Mouse (Mus musculus) monocyte, adult 5-6 weeks (primary cell): Measurements from ENCODE around the gene Ccdc96. TPM values are rescaled to one million over a fixed set of nuclear protein-coding genes. Genes with fewer than 3 reads are reported as not detected.

Experiments used
- ATAC-seq: fragments of 153-309, 156-312 bp; replicated peaks from 2 replicates; pipeline ENCODE4 v1.8.0; 2017; ENCODE audit warnings: mild to moderate bottlenecking; ENCODE audit not compliant: low TSS enrichment, insufficient number of reproducible peaks, severe bottlenecking, poor library complexity, low FRiP score
- total RNA-seq: library from RNA; stranded (forward); fragments of 200-1000, 200-491, 200-594 nt; gene quantifications from 3 replicates; pipeline ENCODE4 v1.2.3, GENCODE M21; 2017

Ccdc96 gene
- total RNA-seq, 1 experiment from 2014 or later: not detected

DNA sequence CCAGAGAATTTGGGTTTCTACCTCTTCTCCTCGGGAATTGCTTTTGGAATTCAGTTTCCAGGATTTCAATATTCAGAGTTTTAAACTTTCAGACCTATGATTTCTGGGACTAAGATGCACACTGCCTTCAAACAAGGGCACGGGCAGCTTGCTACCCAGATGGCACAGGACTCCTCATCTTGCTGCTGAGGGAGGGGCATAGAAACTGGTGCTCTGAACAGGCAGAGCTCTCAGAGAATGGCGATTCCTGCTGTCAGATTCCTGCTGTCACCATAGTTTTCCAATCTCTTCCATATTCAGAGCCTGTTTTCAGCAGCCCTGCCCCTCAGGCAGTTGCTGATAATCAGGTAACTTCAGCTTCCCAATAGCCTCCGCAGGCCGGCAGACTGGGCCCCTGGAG, 31.2 kb downstream of the Ccdc96 start:
- no peak for ATAC-seq

DNA sequence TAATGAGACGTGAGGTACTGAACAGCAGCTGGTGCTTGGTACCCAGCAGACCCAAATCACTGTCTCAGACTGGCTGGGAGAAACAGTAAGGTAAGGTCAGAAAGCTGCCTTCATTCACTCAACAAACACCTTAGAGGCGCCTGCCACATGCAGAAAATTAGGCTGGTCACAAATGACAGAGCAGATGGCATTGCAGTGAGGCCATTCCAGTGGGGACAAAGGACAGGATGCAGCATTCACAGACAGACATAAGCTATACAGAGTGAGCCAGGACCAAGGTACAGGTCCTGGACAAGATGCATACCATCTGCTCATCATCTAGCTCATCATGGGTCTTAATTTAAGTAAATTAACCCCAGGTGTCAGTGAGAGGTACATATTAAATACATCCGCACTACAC, 33.2 kb downstream of the Ccdc96 start:
- no peak for ATAC-seq

DNA sequence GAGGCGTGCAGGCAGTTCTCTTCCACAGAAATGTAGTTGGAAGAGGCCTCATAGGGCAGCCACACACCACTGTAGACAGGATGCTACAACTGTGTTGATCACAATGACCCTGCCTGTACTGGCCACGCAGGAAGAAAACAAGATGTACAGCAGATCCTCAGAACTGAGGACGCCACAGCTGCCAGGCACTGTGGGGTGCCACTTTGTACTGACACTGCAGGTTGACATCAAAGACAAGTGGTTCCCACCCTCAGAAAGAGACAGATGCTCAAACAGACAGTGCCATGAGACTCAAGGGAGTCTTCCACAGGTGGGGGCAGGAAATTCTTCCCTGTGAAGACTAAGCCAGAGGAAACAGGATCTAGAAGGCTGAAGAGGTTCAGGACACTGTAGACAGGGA, 35.4 kb downstream of the Ccdc96 start:
- no peak for ATAC-seq

DNA sequence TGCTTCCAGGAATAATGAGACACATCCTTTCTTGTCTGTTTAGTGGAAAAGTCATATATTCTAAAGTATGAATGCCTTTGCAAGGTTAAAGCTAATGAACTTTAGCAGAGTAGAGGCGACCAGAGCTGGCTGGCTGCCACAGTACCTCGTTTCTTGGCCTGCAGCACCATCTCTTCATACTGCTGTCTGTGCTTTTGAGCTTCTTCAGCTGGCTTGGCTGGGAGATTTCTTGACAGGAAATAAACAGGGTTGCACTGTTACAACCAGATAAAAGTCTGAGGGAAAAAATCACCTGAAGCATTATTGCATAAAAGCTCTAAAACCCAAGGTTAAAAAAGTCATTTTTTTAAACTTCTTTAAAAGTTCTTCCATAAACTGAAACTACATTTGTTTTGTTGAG, 38.4 kb downstream of the Ccdc96 start:
- ATAC-seq: no peak

DNA sequence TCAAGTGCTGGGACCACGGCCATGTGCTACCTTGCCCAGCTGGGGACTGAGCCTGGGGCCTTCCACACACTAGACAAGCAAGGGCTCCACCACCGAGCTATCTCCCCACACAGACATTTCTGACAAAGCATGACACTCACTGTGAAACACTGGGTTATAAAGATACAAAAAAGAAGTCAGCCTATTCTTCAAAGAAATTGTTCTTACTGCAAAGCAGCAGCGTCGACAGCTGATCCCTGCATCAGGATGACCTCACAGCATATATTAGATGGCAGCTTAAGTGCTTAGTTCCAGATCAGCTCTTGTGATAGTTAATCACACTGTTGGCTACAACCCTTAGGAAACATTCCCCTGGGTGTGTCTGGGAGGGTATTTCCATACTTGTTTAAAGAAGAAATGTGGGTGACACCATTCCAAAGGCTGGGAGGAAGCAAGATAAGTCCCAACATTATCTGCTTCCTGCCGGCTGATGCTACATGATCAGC, 38.9 kb downstream of the Ccdc96 start:
- no peak for ATAC-seq

DNA sequence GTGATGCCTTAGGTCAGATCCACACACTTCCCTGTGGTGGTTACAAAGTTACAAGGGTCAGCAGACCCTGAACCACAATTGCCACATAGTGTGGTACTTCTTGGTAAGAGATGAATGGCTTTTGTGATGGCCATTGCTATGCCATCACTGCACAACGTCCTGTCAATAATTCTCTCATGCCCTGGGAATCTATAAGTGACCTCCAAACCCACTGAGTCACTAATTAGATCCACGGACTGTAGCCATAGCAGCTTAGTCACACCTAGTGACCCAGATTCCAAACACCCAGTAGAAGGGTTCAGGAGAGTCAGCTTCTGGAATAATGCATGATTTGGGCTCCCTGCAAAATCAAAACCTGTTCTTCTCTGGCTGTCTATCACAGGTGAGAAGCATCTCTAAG, 40.8 kb downstream of the Ccdc96 start:
- no peak for ATAC-seq

DNA sequence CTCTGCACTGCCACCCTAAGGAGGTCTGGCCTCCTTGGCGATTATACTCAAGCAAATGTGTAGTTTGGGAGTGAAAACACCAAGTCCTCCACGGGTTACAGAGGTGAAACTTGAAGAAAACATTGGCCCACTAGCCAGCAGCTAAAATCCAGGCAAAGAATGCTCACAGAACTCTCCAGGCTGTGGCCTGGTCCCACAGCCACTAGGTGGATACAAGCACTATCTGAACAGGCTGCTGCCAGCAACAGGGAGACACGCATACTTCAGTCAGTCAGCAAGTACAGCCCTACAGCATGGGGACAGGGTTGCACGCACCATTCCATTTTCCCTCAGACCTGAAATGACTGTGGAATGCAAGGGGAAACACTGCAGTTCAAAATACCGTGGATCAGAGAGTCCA, 41.9 kb downstream of the Ccdc96 start:
- no peak for ATAC-seq

DNA sequence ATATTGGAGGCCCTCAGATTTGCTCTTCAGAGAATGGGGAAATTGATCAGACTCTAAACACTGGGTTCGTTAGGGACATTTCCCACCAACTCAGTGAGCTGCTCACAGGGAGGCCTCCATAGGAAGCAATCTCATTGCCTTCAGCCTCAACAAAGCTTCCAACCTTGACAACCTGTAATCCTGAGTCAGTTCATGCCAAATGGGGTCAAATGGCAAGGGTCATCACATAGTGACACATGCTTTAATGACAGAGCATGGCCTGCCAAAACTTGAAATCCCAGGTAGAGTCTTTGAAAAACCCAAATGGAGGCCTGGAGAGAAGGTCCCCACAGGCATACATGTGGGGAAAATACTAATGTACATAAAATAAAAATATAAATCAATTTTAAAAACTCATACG, 42.5 kb downstream of the Ccdc96 start:
- ATAC-seq: no peak

DNA sequence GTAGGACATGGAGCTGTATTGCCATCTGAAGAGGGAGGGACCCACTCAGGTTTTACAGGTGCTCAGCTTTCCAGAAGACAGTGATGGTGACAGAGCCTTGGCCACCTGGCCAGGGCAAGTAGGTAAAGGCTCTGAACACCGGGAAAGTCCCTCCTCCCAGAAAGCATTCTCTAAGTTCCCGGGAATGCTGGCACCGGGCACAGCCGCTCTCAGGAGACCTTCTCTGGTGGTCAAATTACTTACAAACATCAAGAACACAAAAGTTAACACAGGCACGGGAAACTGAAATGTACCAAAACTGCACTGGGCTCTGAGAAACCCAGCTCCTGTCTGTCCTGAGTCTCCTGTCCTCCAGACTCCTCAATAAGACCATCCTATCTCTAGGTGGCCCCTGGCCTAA, 45.3 kb downstream of the Ccdc96 start:
- no peak for ATAC-seq

DNA sequence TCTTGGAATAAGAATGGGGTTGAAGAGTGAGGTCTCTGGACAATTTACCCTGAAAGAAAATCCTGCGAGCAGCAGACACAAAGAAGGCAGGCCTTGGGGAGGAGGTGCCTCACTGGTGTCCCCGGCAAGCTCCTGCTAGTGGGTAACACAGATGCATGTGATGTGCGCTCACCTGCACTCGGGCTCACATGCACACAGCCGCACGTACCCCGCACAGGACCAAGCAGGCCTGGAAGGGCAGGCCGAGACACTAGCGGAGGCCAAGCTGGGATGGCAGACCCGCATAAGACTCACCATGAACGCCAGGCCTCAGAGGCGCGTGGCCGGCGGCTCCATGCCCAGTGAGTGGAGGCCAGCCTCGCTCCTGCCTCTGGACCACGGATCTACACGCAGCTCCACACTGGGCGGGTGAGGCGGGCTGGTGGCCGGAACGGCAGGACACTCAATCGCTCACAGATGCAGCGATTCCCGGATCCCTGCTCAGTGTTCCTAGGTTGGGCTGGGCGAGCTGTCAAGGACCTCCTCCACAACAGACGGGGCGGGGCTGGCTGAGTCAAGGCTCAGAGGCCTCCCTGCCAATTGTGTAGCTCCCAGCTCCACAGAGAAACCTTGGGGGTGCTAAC, 45.9 kb downstream of the Ccdc96 start:
- peak; percentile 80 for ATAC-seq

DNA sequence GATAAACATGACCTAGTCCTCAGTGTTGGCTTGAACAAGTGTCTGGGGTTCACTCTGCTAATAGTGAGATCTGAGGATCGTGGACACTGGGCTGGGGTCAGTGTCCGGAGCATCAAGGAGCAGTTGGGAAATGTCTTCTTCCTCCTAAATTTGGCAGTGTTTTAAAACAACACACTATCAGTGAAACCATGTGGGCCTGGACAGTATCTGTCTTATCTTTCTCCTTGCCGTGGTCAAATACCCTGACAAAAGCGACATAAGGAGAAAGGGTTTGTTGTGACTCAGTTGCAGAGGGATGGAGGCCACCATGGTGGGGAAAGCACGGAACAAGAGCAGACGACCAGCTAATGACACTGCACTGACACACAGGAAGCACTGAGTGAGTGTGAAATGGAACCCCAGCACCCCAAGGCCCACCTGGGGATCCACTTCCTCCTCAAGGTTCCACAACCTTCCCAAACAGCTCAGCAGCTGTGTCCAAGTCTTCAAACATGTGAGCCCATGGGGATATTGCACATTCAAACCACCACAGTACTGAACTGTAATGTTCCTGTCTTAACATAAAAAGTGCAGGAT, 50.2 kb downstream of the Ccdc96 start:
- ATAC-seq: no peak

DNA sequence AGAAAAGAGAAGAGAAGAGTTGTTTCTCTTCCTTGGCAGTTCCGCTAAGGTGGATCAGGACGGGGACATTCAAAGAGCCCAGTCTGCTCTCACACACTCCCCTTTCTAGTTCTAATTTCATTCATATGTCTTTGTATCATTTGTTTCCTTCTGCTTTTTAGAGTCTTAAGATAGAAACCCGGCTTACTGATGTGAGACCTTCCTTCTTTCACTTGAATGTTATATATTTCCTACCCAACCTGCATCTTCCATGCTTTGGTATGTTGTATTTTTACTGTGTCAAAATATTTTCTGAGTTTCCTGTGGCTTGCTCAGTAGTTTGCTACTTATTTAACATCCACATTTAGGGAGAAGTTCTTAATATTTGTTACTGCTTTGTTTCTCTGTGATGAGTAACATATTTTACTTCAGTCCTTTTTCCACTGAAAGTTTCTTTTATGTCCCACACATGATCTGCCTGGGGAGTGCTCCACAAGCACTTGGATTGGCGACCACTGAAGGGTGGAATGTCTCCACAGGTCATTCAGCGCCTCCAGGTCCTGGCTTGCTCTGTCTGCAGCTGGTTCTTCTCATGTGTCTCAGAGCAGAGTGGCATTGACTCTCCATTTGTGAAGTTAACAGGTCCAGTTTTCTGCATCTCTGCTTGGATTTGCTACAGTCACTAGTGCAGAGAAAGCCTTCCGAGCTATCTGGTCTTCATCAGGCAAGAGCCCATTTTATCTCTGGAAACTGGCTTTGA, 51.2 kb downstream of the Ccdc96 start:
- ATAC-seq: no peak

DNA sequence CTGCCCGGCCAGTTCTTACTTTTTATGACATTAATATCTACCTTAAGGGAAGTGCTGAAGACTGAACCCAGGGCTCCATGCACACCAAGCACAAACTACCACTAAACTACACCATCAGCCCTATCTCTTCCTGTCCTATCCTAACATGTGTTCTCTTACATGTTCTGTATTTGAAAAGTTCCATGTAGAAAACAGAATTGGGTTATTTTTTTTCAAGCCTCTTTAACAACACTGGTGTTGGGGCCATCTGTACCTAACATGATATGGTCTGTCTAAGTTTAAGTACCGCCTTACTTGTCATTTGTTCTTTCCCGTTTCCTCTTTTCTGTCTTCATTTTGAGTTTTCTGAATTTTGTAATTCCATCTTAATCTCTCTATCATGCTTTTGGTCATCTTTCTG, 52.0 kb downstream of the Ccdc96 start:
- ATAC-seq: no peak

Other genes with a start within 250 kb of the Ccdc96 start
- 0.85 to 4.7 TPM (median 1.4 TPM) in 3 replicates for gene Sorcs2, start 86.4 kb upstream of the Ccdc96 start, total RNA-seq
- gene Grpel1, start 19.6 kb upstream of the Ccdc96 start, total RNA-seq: 36.3 to 52.1 TPM (median 47.5 TPM) in 3 replicates
- 9.1 to 25.8 TPM (median 15.7 TPM) in 3 replicates for gene Tada2b, start 303 bp upstream of the Ccdc96 start, total RNA-seq
- 13.0 to 38.8 TPM (median 18.7 TPM) in 3 replicates for gene Tbc1d14, start 108.7 kb downstream of the Ccdc96 start, total RNA-seq
- 47.6 to 61.5 TPM (median 57.5 TPM) in 3 replicates for gene D5Ertd579e, start 211.4 kb downstream of the Ccdc96 start, total RNA-seq